In genomic region chr4:140593771-140594505, GRCm38 (mm10) we compare ENCODE assay signal across 15 mouse cellular contexts.
A peak's percentile ranks its signal among the peaks of the same experiment; 100 is the strongest.
DNase-seq lines count a peak whose midpoint lies in the region; ATAC-seq and TF ChIP-seq lines count a peak whose summit lies in the region.
"Had no signal": no experiment of that assay in that cellular context is flagged by ENCODE, and none has a peak within 500 bp of the region (broad histone marks: within the 10 kb centered on the region; RNA-seq: fewer than 3 reads in every experiment).

No protein-coding gene starts in this region.

- H3K4me2 ChIP-seq in kidney, embryonic 16.5 days (replicated peaks; ENCODE audit: low read depth, low read length): no peak overlapping the region
- H3K4me2 ChIP-seq: heart, embryonic 13.5 days; limb, embryonic 12.5 days had no signal

- TF ChIP-seq CTCF in gastrocnemius, adult 2 months (IDR thresholded peaks at IDR 0.05): no peak

- H3K36me3 ChIP-seq in kidney, embryonic 16.5 days (ENCODE audit: insufficient read depth, low read length): peaks cover 20% of the 10 kb centered on the region

- 0 out of 2 replicates have a peak, but pooled peaks have one; percentile 8 for ATAC-seq in kidney, embryonic 16.5 days (ENCODE audit: low FRiP score, low TSS enrichment)
- no peak for ATAC-seq in erythroblast, adult 5-6 weeks (replicated peaks; ENCODE audit: low FRiP score, poor library complexity, severe bottlenecking)
- ATAC-seq: forebrain, postnatal 0 days; inflammation-experienced regulatory T-cells, adult 6 months; liver, postnatal 0 days had no signal

- peaks cover 3% of the 10 kb centered on the region; the same call in 1 of the 2 replicates for H3K4me1 ChIP-seq in kidney, embryonic 16.5 days (ENCODE audit: insufficient read depth, low read length)
- H3K4me1 ChIP-seq: heart, embryonic 13.5 days; limb, embryonic 12.5 days had no signal

- no peak overlapping the region for H3K4me3 ChIP-seq in gastrocnemius, adult 2 months
- no peak overlapping the region for H3K4me3 ChIP-seq in kidney, embryonic 16.5 days (ENCODE audit: low read length)
- H3K4me3 ChIP-seq: heart, embryonic 13.5 days; limb, embryonic 12.5 days had no signal

- 0 out of 2 replicates have a peak overlapping the region, but pooled peaks have one; percentile 12 for H3K27ac ChIP-seq in gastrocnemius, adult 2 months
- H3K27ac ChIP-seq in kidney, embryonic 16.5 days (ENCODE audit: low read length): peak overlapping the region; percentile 78
- H3K27ac ChIP-seq: heart, embryonic 13.5 days; limb, embryonic 12.5 days had no signal

- H3K9ac ChIP-seq in kidney, embryonic 16.5 days (replicated peaks; ENCODE audit: low read length): no peak overlapping the region
- H3K9ac ChIP-seq: forebrain, postnatal 0 days; heart, embryonic 13.5 days; limb, embryonic 12.5 days; liver, postnatal 0 days had no signal

- WGBS in kidney, embryonic 16.5 days: 82% methylated on average over 14 of the region's 14 CpGs

- H3K9me3 ChIP-seq in kidney, embryonic 16.5 days (ENCODE audit: low read length): peaks cover 16% of the 10 kb centered on the region

- intact Hi-C loops in gastrocnemius, adult 2 months (cut with DNase I): no loop called here

- H3K27me3 ChIP-seq in kidney, embryonic 16.5 days (ENCODE audit: insufficient read depth, low read length): no peaks in the 10 kb centered on the region
- H3K27me3 ChIP-seq: heart, embryonic 13.5 days; limb, embryonic 12.5 days had no signal

- no peak for DNase-seq in gastrocnemius, adult 2 months
- DNase-seq in gastrocnemius, adult 18-20 months (ENCODE audit: low spot score): no peak
- DNase-seq in retina, postnatal 1 day: peak; percentile 53
- DNase-seq in retina, embryonic 14.5 days (ENCODE audit: low spot score): no peak
- no peak for DNase-seq in lung, postnatal 4 days
- DNase-seq: forebrain, postnatal 0 days; layer of hippocampus, postnatal 36 days; liver, postnatal 0 days; right cerebral cortex, postnatal 25 days; thymus, postnatal 25 days had no signal
